Mouse (Mus musculus) cerebellum, adult 9-10 months (tissue): ENCODE results near the gene Zswim1.
A peak's percentile ranks its signal among the peaks of the same experiment; 100 is the strongest.
"Not testable (repeated sequence)": the region's sequence is repeated elsewhere in the genome, so short reads cannot be mapped to it uniquely, and the experiment has no call there.

Source experiments
- DNase-seq: peaks from one replicate; pipeline ENCODE4 v3.0.0; 2022

Zswim1 gene

DNA sequence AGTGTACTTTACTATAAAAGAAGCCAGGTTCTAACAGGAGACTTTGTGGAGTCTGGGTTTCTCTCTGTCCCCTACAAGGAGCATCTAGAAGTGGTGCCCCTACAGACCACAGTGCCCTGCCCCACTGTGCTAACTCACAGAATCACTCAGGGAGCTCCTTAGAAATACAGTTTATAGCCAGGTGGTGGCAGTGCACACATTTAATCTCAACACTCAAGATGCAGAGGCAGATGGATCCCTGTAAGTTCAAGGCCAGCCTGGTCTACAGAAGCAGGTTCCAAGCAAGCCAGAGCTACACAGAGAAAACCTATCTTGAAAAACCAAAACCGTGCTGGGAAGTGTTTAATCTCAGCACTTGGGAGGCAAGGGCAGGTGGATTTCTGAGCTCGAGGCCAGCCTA lies 28.7 kb upstream of the Zswim1 start:
- no peak for DNase-seq

- peak; percentile 91 for DNase-seq
These were observed 28.2 kb upstream of the Zswim1 start for GRCm38 (mm10) chr2:164794293-164794692.

- no peak for DNase-seq
These were observed 26.6 kb upstream of the Zswim1 start for GRCm38 (mm10) chr2:164795868-164796267.

DNA sequence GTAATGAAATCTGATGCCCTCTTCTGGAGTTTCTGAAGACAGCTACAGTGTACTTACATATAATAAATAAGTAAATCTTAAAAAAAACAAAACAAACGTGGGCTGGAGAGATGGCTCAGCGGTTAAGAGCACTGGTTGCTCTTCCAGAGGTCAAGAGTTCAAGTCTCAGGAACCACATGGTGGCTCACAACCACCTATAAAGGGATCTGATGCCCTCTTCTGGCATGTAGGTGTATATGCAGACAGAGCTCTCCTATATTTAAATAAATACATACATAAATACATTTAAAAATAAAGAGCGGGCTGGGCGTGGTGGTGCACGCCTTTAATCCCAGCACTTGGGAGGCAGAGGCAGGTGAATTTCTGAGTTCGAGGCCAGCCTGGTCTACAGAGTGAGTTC lies 23.9 kb upstream of the Zswim1 start:
- not testable (repeated sequence) for DNase-seq

DNA sequence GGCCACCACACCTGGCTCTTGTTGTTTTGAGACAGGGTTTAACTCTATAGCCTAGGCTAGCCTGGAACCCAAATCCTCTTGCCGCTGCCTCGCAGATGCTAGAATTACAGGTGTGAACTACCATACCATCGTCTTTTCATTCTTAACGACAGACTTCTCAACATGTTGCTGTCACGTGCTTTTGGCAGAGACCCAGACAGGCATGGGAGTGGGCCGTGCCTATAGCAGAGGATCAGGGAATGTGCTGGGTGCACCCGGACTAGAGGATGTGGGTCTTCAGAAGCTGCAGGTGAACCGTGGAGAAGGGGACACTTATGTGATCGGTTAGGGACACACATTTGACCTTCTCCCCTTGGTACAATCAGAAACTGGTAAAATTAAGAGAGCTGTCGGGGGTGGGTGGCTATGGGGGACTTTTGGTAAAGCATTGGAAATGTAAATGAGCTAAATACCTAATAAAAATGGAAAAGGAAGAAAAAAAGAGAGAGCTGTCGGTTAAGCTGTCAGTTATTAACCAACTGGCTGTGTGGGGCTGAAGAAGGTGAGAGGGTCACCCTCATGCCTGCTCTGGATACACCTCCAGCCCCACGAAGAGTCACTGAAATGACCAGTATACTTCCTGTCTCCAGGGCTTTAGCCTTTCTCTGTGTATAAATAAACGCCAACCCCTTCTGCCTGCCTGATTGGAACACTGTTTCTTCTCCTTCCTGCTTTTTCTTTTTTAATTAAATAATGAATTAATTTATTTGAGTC lies 22.1 kb upstream of the Zswim1 start:
- no peak for DNase-seq

- no peak for DNase-seq
These were observed 19.1 kb upstream of the Zswim1 start for GRCm38 (mm10) chr2:164803201-164803920.

GRCm38 (mm10) chr2:164803921-164804313 lies 18.6 kb upstream of the Zswim1 start:
- no peak for DNase-seq

GRCm38 (mm10) chr2:164804533-164805331 lies 17.8 kb upstream of the Zswim1 start, which contains the start of the genes Acot8 and Zswim3:
Gene Acot8, minus strand, starts transcription at chr2:164804882.
Gene Zswim3, plus strand, starts transcription at chr2:164805098.
- DNase-seq: peak; percentile 99

DNA sequence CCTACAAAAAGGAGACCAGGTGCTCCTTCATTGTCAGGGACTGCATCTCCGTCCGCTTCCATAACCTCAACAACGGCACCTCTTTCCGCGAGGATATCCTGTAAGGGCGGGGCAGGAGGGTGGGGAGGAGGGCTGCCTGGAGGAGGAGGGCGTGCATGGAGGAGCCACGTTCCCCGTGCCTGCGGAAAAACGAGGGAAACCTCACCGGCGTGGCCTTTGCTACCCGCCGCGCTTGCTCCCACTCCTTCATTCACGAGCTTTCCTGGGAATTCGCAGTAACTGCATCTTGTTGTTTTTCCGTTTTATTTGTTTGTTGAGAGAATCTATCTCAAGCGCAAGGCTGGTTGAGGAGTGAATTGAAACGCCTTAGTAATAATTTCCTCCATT lies 17.2 kb upstream of the Zswim1 start:
- DNase-seq: no peak

DNA sequence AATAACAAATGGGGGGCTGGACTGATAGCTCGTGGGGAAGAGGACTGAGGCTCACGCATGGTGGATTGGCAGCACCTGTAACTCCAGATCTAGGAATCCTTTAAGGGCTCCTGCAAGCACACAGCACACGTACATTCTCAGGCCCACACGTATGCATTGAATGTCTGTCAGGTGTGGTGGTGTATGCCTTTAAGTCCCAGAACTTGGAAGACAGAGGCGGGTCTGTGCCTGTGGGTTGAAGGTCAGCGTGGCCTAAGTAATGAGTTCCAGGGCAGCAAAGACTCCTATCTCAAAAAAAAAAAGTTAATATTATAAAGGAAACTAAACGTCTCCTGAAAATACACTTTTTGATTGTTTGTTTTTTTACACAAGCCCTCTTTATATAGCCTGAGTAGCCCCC lies 15.9 kb upstream of the Zswim1 start:
- no peak for DNase-seq

- no peak for DNase-seq
These were observed 8.9 kb upstream of the Zswim1 start for GRCm38 (mm10) chr2:164813557-164813956.

- no peak for DNase-seq
These were observed 7.1 kb upstream of the Zswim1 start for GRCm38 (mm10) chr2:164815348-164815747.

- DNase-seq: no peak
These were observed 6.7 kb upstream of the Zswim1 start for GRCm38 (mm10) chr2:164815821-164816220.

- DNase-seq: no peak
These were observed 5.3 kb upstream of the Zswim1 start for GRCm38 (mm10) chr2:164817206-164817605.

- no peak for DNase-seq
These were observed 4.8 kb upstream of the Zswim1 start for GRCm38 (mm10) chr2:164817703-164818102.

DNA sequence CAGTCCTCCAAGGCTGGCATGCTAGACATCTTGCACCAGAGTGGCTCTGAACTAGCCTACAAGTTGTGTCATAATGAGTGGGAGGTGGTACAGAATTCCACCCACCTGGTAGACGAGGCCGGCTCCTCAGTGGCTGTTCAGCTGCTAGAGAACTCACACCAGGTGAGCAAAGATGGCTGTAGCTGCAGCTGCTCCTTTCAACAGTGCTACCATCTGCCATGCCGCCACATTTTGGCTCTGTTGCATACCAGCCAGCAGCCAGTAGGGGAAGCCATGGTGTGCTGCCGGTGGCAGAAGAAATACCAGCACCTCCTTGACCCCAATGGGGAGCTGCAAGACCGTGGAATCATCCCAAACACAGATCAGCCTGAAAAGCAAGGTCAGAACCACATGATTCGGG lies 1.4 kb upstream of the Zswim1 start:
- DNase-seq: no peak

DNA sequence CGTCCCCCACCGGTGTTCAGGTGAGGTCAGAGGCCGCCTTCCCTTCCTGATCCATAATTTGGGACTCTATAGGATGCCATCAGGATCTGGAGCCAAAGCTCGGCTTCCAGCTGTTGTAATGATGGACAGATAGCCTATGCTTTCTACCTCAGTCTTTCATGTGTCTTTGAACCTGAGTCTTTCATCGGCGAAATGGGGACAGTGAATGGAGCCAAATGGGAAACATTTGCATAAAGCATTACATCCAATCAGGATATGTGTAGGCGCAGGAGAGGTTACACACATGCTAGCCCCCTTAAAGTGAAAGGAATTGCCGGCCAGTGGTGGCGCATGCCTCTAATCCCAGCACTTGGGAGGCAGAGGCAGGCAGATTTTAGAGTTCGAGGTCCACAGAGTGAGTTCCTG lies 697 bp downstream of the Zswim1 start:
- DNase-seq: no peak

DNA sequence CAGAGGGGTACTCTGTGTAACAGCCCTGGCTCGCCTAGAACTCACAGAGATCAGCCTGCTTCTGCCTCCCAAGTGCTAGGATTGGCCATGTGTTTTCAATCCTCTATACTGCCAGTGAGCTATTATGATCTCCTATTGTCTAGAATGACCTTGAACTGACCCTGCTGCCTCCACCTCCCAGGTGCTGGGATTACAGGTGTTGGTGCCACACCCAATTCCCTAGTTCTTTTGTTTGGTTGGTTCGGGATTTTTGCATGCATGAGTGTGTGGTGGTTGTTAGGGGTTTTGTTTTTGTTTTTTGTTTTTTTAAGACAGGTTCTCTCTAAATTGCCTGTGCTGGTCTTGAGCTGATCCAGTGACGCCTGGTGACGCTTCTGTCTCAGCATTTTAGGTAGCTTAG lies 1.5 kb downstream of the Zswim1 start:
- DNase-seq: no peak

- DNase-seq: no peak
These were observed 3.0 kb downstream of the Zswim1 start for GRCm38 (mm10) chr2:164825521-164825920.

- DNase-seq: no peak
These were observed 4.8 kb downstream of the Zswim1 start for GRCm38 (mm10) chr2:164827146-164827850.

DNA sequence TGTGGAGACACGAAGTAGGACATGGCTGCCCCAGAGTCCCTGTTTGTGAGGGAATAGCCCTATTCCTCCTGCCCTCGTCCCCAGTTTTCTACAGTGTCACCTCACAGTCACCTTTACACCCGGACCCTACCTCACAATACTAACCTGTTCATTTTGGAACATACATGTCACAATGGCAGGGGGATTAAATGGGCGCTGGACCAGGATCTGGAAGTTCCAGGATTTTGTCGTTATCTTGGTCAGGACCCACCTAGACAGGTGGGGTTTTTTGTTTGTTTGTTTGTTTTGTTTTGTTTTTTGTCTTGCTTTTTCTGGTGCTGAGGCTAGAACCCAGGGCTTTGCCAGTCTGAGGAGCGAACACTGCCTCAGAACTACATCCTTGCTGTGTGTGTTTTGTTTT lies 6.0 kb downstream of the Zswim1 start, which contains the start of gene Spata25:
Gene Spata25 (minus strand): TSS at position 101 of the 400 bp plus-strand sequence.
- DNase-seq: no peak

DNA sequence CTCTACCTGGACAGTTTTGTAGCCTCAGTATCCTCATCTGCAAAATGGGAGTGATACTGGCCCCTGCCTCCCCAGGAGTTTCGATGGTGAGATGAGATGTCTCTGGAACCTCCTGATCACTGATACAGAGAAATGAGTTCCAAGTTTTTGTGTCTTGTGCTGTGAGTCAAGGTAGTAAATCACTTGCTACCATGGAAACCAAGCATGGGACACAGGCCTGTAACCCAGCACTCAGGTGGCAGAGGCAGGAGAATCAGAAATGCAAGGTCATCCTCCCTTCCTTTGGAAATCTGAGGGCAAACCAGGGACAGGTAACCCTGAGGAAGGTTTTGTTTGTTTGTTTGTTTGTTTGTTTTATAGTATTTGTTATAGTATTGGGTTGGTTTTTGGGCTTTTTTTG lies 6.6 kb downstream of the Zswim1 start:
- DNase-seq: no peak

- no peak for DNase-seq
These were observed 8.5 kb downstream of the Zswim1 start for GRCm38 (mm10) chr2:164831029-164831428.
